Mouse (Mus musculus) WW6 (cell line): Measurements from ENCODE around the gene Tlr7.
A peak's percentile ranks its signal among the peaks of the same experiment; 100 is the strongest.
"Not testable (repeated sequence)": the region's sequence is repeated elsewhere in the genome, so short reads cannot be mapped to it uniquely, and the experiment has no call there.

Experiments
- DNase-seq: peaks from one replicate; pipeline ENCODE4 v3.0.0-alpha.2; 2013; ENCODE audit warnings: low read depth, low spot score

The Tlr7 gene

GRCm38 (mm10) chrX:167302061-167302460 is 28.3 kb downstream of the Tlr7 start:
- not testable (repeated sequence) for DNase-seq

GRCm38 (mm10) chrX:167276953-167277352 is 53.4 kb downstream of the Tlr7 start:
- peak; percentile 14 for DNase-seq

- DNase-seq = no peak
These were observed 53.8 kb downstream of the Tlr7 start for GRCm38 (mm10) chrX:167276551-167276950.

- no peak for DNase-seq
These were observed 66.3 kb downstream of the Tlr7 start, which contains the start of gene Tlr8 for GRCm38 (mm10) chrX:167264086-167264485. Gene Tlr8 (minus strand): TSS chrX:167264329.

GRCm38 (mm10) chrX:167263530-167263929 is 66.8 kb downstream of the Tlr7 start:
- no peak for DNase-seq
